Mouse (Mus musculus) cerebellum, adult 2 months (tissue): ENCODE data around the gene Hoxa2.

Experiments used
- CTCF ChIP-seq: fragments of 200-500 bp; IDR thresholded peaks from 2 replicates; pipeline ENCODE4 v1.5.1; 2011; ENCODE audit warnings: low read depth, mild to moderate bottlenecking, control low read depth, low read length, moderate library complexity, borderline replicate concordance; ENCODE audit not compliant: insufficient read depth
- POLR2A ChIP-seq: fragments of 200-500 bp; IDR thresholded peaks from 2 replicates; pipeline ENCODE4 v1.6.1; 2011; ENCODE audit warnings: low read length, control low read depth, borderline replicate concordance; ENCODE audit not compliant: insufficient read depth

DNA sequence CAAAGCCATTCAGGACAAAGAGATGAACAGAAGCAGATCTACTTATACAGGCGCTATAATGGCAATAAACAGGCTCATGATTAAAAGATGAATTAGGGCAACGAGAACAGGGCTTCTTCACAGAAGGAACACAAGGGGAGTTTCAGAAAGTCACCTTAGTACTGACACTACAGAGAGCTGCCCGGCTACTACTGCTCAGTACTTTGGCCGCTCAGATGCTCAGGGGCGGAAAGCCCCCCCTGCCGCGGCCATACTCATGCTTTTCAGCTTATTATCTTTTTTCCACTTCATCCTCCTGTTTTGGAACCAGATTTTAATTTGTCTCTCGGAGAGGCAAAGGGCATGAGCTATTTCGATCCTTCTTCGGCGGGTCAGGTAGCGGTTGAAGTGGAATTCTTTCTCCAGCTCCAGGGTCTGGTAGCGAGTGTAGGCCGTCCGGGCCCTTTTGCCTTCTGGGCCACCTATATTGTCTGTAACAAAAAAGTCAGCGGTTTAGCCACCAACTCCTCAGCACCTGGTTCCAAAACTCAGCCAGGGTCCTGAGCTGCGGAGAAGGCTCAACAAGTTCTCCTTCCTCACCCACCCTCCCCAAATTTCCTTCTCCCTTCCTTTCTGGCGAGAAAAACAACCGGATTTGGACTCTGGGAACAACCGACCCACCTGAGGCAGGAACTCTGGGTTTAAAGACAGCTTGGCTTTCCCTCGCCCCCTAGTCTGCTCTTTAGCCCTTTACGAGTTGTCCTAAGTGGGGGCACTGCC is 37.9 kb upstream of the Hoxa2 start:
- TF ChIP-seq CTCF, result no peak
- no peak for TF ChIP-seq POLR2A
